Mouse (Mus musculus) layer of hippocampus, adult 18-20 months (tissue): ENCODE results near the gene Rnf212b. TPM values are rescaled to one million over a fixed set of nuclear protein-coding genes. Genes with fewer than 3 reads are reported as not detected.
"Not testable (repeated sequence)": the region's sequence is repeated elsewhere in the genome, so short reads cannot be mapped to it uniquely, and the experiment has no call there.

Experiments used
- DNase-seq, 2 experiments: peaks; one replicate each; pipeline ENCODE4 v3.0.0; 2022; ENCODE audit warnings: low spot score in 2 of 2
- long read RNA-seq: library from polyadenylated mRNA; stranded (forward); transcript quantifications from one replicate; pipeline ENCODE4 v2.0.0, GENCODE M21; 2021
- total RNA-seq, 2 experiments: library from RNA; stranded (reverse); gene quantifications; 2 replicates each; pipeline ENCODE4 v1.2.3; 2021

Rnf212b gene
- total RNA-seq = not detected
- long read RNA-seq = 0 reads

- DNase-seq = no peak
These were observed at the start of gene Rnf212b for GRCm38 (mm10) chr14:54813991-54814390. Rnf212b (plus strand) TSS chr14:54814141.

GRCm38 (mm10) chr14:54766937-54767336, 47.0 kb upstream of the Rnf212b start:
- DNase-seq = not testable (repeated sequence)

- DNase-seq = no peak
These were observed 45.5 kb upstream of the Rnf212b start for GRCm38 (mm10) chr14:54768314-54769067.

GRCm38 (mm10) chr14:54769068-54769425, 44.9 kb upstream of the Rnf212b start:
- no peak for DNase-seq

GRCm38 (mm10) chr14:54770373-54770772, 43.6 kb upstream of the Rnf212b start:
- DNase-seq = no peak

- DNase-seq = peak; percentile 73 to 78
These were observed 41.5 kb upstream of the Rnf212b start for GRCm38 (mm10) chr14:54772333-54772856.

- peak in 1 of 2 experiments; percentile 44 for DNase-seq
These were observed 38.4 kb upstream of the Rnf212b start for GRCm38 (mm10) chr14:54775534-54776041.

- no peak for DNase-seq
These were observed 37.2 kb upstream of the Rnf212b start for GRCm38 (mm10) chr14:54776768-54777167.

GRCm38 (mm10) chr14:54777893-54778292, 36.0 kb upstream of the Rnf212b start:
- no peak for DNase-seq

GRCm38 (mm10) chr14:54780084-54780483, 33.9 kb upstream of the Rnf212b start:
- DNase-seq = no peak

GRCm38 (mm10) chr14:54780836-54781609, 32.9 kb upstream of the Rnf212b start:
- DNase-seq = peak in 1 of 2 experiments; percentile 70

GRCm38 (mm10) chr14:54781610-54782365, 32.2 kb upstream of the Rnf212b start, which contains the start of gene Slc7a8:
Slc7a8 (minus strand) TSS chr14:54781946.
- peak; percentile 74 to 88 for DNase-seq

- DNase-seq = no peak
These were observed 31.0 kb upstream of the Rnf212b start for GRCm38 (mm10) chr14:54782971-54783370.

- DNase-seq = peak in 1 of 2 experiments; percentile 67
These were observed 28.0 kb upstream of the Rnf212b start for GRCm38 (mm10) chr14:54785898-54786297.

GRCm38 (mm10) chr14:54786489-54786888, 27.5 kb upstream of the Rnf212b start:
- DNase-seq = no peak

GRCm38 (mm10) chr14:54787226-54787625, 26.7 kb upstream of the Rnf212b start:
- DNase-seq = no peak

GRCm38 (mm10) chr14:54788231-54788630, 25.7 kb upstream of the Rnf212b start:
- DNase-seq = no peak

- DNase-seq = no peak
These were observed 21.8 kb upstream of the Rnf212b start for GRCm38 (mm10) chr14:54792166-54792565.

GRCm38 (mm10) chr14:54793351-54793750, 20.6 kb upstream of the Rnf212b start:
- DNase-seq = no peak

GRCm38 (mm10) chr14:54793894-54794830, 19.8 kb upstream of the Rnf212b start:
- no peak for DNase-seq
